Mouse (Mus musculus) midbrain, embryonic 14.5 days (tissue): ENCODE measurements around the gene Ckap5. TPM values are rescaled to one million over a fixed set of nuclear protein-coding genes. Genes with fewer than 3 reads are reported as not detected.

Experiments
- ATAC-seq: fragments of 200-750 bp; cut with Nextera tagmentation; 2 replicates; pipeline ENCODE4 v1.8.0; 2017; ENCODE audit warnings: moderate number of reproducible peaks, moderate library complexity; ENCODE audit not compliant: low FRiP score, low TSS enrichment
- DNase-seq: peaks from one replicate; pipeline ENCODE4 v3.0.0-alpha.2; 2015
- H3K27ac ChIP-seq: fragments of 300-500 bp; sonication (generic); replicated peaks from 2 replicates; pipeline ENCODE4 v1.5.1; 2014; ENCODE audit warnings: mild to moderate bottlenecking, low read depth, low read length, moderate library complexity
- H3K27me3 ChIP-seq: fragments of 300-500 bp; sonication (generic); 2 replicates; pipeline ENCODE4 v1.6.1; 2014; ENCODE audit warnings: low read length, control low read depth, mixed read lengths; ENCODE audit not compliant: control insufficient read depth, insufficient read depth
- H3K36me3 ChIP-seq: fragments of 300-500 bp; sonication (generic); 2 replicates; pipeline ENCODE4 v1.6.1; 2014; ENCODE audit warnings: low read length, control low read depth; ENCODE audit not compliant: control insufficient read depth, insufficient read depth
- H3K4me1 ChIP-seq: fragments of 300-500 bp; sonication (generic); 2 replicates; pipeline ENCODE4 v1.6.1; 2014; ENCODE audit warnings: mild to moderate bottlenecking, antibody characterized with exemption, low read length, control low read depth; ENCODE audit not compliant: control insufficient read depth, insufficient read depth
- H3K4me2 ChIP-seq: fragments of 300-500 bp; sonication (generic); 2 replicates; pipeline ENCODE4 v1.6.1; 2014; ENCODE audit warnings: mild to moderate bottlenecking, low read length, moderate library complexity
- H3K4me3 ChIP-seq: fragments of 300-500 bp; sonication (generic); replicated peaks from 2 replicates; pipeline ENCODE4 v1.5.1; 2014; ENCODE audit warnings: low read depth, low read length
- H3K9ac ChIP-seq: fragments of 300-500 bp; sonication (generic); replicated peaks from 2 replicates; pipeline ENCODE4 v1.6.1; 2014; ENCODE audit warnings: mild to moderate bottlenecking, low read length, moderate library complexity
- H3K9me3 ChIP-seq: fragments of 300-500 bp; sonication (generic); 2 replicates; pipeline ENCODE4 v1.6.1; 2016; ENCODE audit warnings: low read length, control low read depth, mixed read lengths; ENCODE audit not compliant: control insufficient read depth
- WGBS: fragments of 180-500 bp; shearing (Covaris S2); extraction: QIAGEN DNeasy Blood & Tissue Kit; methylation state at CpG from one replicate; pipeline ENCODE4 v1.1.7; 2014; 5-methylcytosine and 5-hydroxymethylcytosine counted together
- polyA plus RNA-seq: library from polyadenylated mRNA; unstranded; fragments of >200 nt; fragmentation: Nextera tagmentation; extraction: Ambion mirVana; gene quantifications from 2 replicates; pipeline ENCODE4 v1.2.1, GENCODE M21; 2014

Gene Ckap5
- polyA plus RNA-seq, 1 experiment from 2014 or later, result 152 TPM

GRCm38 (mm10) chr2:91669326-91669725 lies 142.8 kb downstream of the Ckap5 start:
- DNase-seq (no peak), ATAC-seq (no peak)
- Histone ChIP-seq H3K27me3 (no peaks in the 10 kb centered on the region), H3K4me3 (no peak overlapping the region), H3K36me3 (peaks cover 86% of the 10 kb centered on the region), H3K4me1 (no peaks in the 10 kb centered on the region), H3K9me3 (no peaks in the 10 kb centered on the region), H3K4me2 (no peak overlapping the region), H3K27ac (no peak overlapping the region), H3K9ac (no peak overlapping the region)
- 93% methylated on average over 8 of the region's 8 CpGs for WGBS

DNA sequence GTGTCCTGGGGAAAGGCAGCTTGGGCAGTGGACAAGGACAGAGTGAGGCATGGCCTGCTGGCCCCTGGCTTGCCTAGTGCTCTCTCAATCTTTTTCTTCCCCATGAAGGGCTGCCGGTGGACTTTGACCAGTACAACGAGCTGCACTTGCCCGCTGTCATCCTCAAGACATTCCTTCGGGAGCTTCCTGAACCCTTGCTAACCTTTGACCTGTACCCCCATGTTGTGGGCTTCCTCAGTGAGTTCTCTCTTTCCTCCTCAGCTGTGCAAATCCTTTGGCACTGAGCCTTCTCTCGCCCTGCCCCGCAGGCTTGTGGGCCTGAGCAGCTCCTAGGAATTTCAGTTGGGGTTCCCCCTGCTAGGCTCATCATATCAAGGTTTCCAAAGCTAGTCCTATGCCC lies 143.5 kb downstream of the Ckap5 start:
- Histone ChIP-seq H3K9me3 (no peaks in the 10 kb centered on the region), H3K4me1 (no peaks in the 10 kb centered on the region), H3K4me3 (no peak overlapping the region), H3K9ac (no peak overlapping the region), H3K4me2 (no peak overlapping the region), H3K27ac (no peak overlapping the region), H3K27me3 (no peaks in the 10 kb centered on the region), H3K36me3 (peaks cover 87% of the 10 kb centered on the region)
- DNase-seq (no peak), ATAC-seq (no peak)
- WGBS, result 95% methylated on average over 6 of the region's 6 CpGs

Other genes starting within 250 kb of the Ckap5 start
- 175 and 176 TPM in 2 replicates for gene 1110051M20Rik, start 82.1 kb upstream of the Ckap5 start, polyA plus RNA-seq
- 2.8 and 4.7 TPM in 2 replicates for gene Lrp4, start 69.3 kb upstream of the Ckap5 start, polyA plus RNA-seq
- 0.11 TPM in 2 replicates for gene F2, start 109.7 kb downstream of the Ckap5 start, polyA plus RNA-seq
- 8.3 and 10.8 TPM in 2 replicates for gene Zfp408, start 123.0 kb downstream of the Ckap5 start, polyA plus RNA-seq
- gene Arhgap1, start 123.1 kb downstream of the Ckap5 start, polyA plus RNA-seq, result 96.1 and 101 TPM in 2 replicates
- gene Atg13, start 183.8 kb downstream of the Ckap5 start, polyA plus RNA-seq, result 36.3 and 45.0 TPM in 2 replicates
- 12.0 and 18.2 TPM in 2 replicates for gene Harbi1, start 184.1 kb downstream of the Ckap5 start, polyA plus RNA-seq
- 22.8 and 26.3 TPM in 2 replicates for gene Ambra1, start 203.4 kb downstream of the Ckap5 start, polyA plus RNA-seq